Mouse (Mus musculus) stomach, postnatal 0 days (tissue): ENCODE results near the gene Cdv3. TPM values are rescaled to one million over a fixed set of nuclear protein-coding genes. Genes with fewer than 3 reads are reported as not detected.

Experiments
- ATAC-seq: fragments of 200-750 bp; cut with Nextera tagmentation; 2 replicates; pipeline ENCODE4 v1.8.0; 2017; ENCODE audit not compliant: low FRiP score, low TSS enrichment
- DNase-seq: peaks from one replicate; pipeline ENCODE4 v3.0.0-alpha.2; 2016; ENCODE audit warnings: low spot score
- H3K27ac ChIP-seq: fragments of 300-500 bp; sonication (generic); replicated peaks from 2 replicates; pipeline ENCODE4 v1.5.1; 2014; ENCODE audit warnings: mild to moderate bottlenecking, control low read depth
- H3K27me3 ChIP-seq: fragments of 300-500 bp; sonication (generic); 2 replicates; pipeline ENCODE4 v1.6.1; 2014; ENCODE audit warnings: low read length; ENCODE audit not compliant: control insufficient read depth, insufficient read depth
- H3K36me3 ChIP-seq: fragments of 300-500 bp; sonication (generic); 2 replicates; pipeline ENCODE4 v1.6.1; 2014; ENCODE audit warnings: low read length, mixed read lengths; ENCODE audit not compliant: control insufficient read depth, insufficient read depth
- H3K4me1 ChIP-seq: fragments of 300-500 bp; sonication (generic); replicated peaks from 2 replicates; pipeline ENCODE4 v1.6.1; 2014; ENCODE audit warnings: antibody characterized with exemption; ENCODE audit not compliant: control insufficient read depth, insufficient read depth
- H3K4me2 ChIP-seq: fragments of 300-500 bp; sonication (generic); replicated peaks from 2 replicates; pipeline ENCODE4 v1.6.1; 2014; ENCODE audit warnings: low read depth, mild to moderate bottlenecking, control low read depth, moderate library complexity
- H3K4me3 ChIP-seq: fragments of 300-500 bp; sonication (generic); 2 replicates; pipeline ENCODE4 v1.5.1; 2014; ENCODE audit warnings: low read depth, low read length, control low read depth
- H3K9ac ChIP-seq: fragments of 300-500 bp; sonication (generic); 2 replicates; pipeline ENCODE4 v1.6.1; 2014; ENCODE audit warnings: mild to moderate bottlenecking, low read length, control low read depth, mixed read lengths
- H3K9me3 ChIP-seq: fragments of 300-500 bp; sonication (generic); 2 replicates; pipeline ENCODE4 v1.6.1; 2016; ENCODE audit warnings: low read length; ENCODE audit not compliant: control insufficient read depth
- CTCF ChIP-seq: IDR thresholded peaks from 2 replicates; pipeline ENCODE4 v1.5.1; 2016; ENCODE audit warnings: antibody characterized with exemption, low read depth, mild to moderate bottlenecking, moderate library complexity
- EP300 ChIP-seq: optimal IDR thresholded peaks from 2 replicates; pipeline ENCODE3; 2016; ENCODE audit warnings: antibody characterized with exemption
- WGBS: fragments of 180-500 bp; shearing (Covaris S2); extraction: QIAGEN DNeasy Blood & Tissue Kit; methylation state at CpG from one replicate; pipeline ENCODE4 v1.1.7; 2014; 5-methylcytosine and 5-hydroxymethylcytosine counted together
- polyA plus RNA-seq: library from polyadenylated mRNA; unstranded; fragments of >200 nt; fragmentation: Nextera tagmentation; extraction: Ambion mirVana; gene quantifications from 2 replicates; pipeline ENCODE4 v1.2.1, GENCODE M21; 2015

The Cdv3 gene
- polyA plus RNA-seq, 1 experiment from 2014 or later, result 50.0 TPM

GRCm38 (mm10) chr9:103348791-103349190 lies 16.8 kb downstream of the Cdv3 start:
- TF ChIP-seq CTCF (no peak), EP300 (no peak)
- DNase-seq, result no peak
- H3K9ac ChIP-seq, result no peak overlapping the region
- no peaks in the 10 kb centered on the region for H3K4me1 ChIP-seq
- no peak overlapping the region for H3K27ac ChIP-seq
- H3K36me3 ChIP-seq, result peaks cover 9% of the 10 kb centered on the region
- H3K4me3 ChIP-seq, result no peak overlapping the region
- no peak for ATAC-seq
- H3K27me3 ChIP-seq, result no peaks in the 10 kb centered on the region
- no peak overlapping the region for H3K4me2 ChIP-seq
- H3K9me3 ChIP-seq, result no peaks in the 10 kb centered on the region

- ATAC-seq (no peak), DNase-seq (no peak)
- no peaks in the 10 kb centered on the region for H3K27me3 ChIP-seq
- no peaks in the 10 kb centered on the region for H3K9me3 ChIP-seq
- no peak overlapping the region for H3K27ac ChIP-seq
- H3K4me2 ChIP-seq, result no peak overlapping the region
- no peak overlapping the region for H3K9ac ChIP-seq
- 69% methylated on average over 1 of the region's 1 CpGs for WGBS
- no peaks in the 10 kb centered on the region for H3K4me1 ChIP-seq
- no peak for TF ChIP-seq EP300
- no peak for TF ChIP-seq CTCF
- H3K36me3 ChIP-seq, result peaks cover 13% of the 10 kb centered on the region
- H3K4me3 ChIP-seq, result no peak overlapping the region
Measured at GRCm38 (mm10) chr9:103347996-103348490, 17.6 kb downstream of the Cdv3 start.

DNA sequence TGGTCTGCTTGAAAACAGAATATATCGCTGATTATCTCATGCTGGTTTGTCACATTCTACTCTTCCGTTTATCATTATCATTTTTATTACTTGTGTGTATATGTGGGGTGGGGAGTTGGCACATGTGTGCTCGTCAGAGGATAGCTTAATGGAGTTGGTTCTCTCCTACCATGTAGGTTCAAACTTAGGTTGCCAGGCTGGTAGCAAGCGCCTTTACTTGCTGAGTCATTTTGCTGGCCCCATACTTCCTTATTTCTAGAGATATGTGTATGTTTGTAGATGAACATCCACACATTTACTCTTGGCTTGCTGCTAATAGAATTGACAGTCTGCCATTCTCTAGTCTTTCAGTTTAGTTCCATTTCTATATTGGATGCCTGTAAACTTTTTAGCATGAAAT lies 18.6 kb downstream of the Cdv3 start:
- WGBS, result 77% methylated on average over 4 of the region's 4 CpGs
- H3K4me3 ChIP-seq, result no peak overlapping the region
- H3K9me3 ChIP-seq, result no peaks in the 10 kb centered on the region
- H3K4me2 ChIP-seq, result no peak overlapping the region
- no peaks in the 10 kb centered on the region for H3K4me1 ChIP-seq
- H3K36me3 ChIP-seq, result peaks cover 13% of the 10 kb centered on the region
- TF ChIP-seq EP300, result no peak
- no peaks in the 10 kb centered on the region for H3K27me3 ChIP-seq
- ATAC-seq, result no peak
- no peak overlapping the region for H3K9ac ChIP-seq
- DNase-seq, result no peak
- H3K27ac ChIP-seq, result no peak overlapping the region

DNA sequence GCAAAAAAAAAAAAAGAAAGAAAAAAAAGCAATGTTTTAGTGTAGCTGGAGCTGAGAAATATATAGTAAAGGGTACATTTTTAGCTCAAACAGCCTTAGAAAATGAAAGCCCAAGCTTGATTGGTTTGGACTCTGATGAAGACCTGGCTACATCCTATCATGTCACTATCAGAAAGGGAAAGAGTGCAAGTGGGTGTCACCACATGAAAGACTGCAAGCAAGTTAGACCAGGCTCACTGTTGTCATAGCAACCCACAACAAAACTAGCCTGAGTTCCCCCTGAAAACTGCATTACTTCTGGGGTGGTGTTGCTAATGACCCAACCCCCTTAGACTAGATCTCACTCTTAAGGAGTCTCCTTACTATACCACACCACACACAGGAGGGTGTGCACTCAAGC lies 28.7 kb downstream of the Cdv3 start:
- TF ChIP-seq CTCF, result no peak
- TF ChIP-seq EP300, result no peak
- H3K4me2 ChIP-seq, result no peak overlapping the region
- peaks cover 23% of the 10 kb centered on the region for H3K36me3 ChIP-seq
- no peak overlapping the region for H3K27ac ChIP-seq
- DNase-seq, result no peak
- no peaks in the 10 kb centered on the region for H3K9me3 ChIP-seq
- no peaks in the 10 kb centered on the region for H3K27me3 ChIP-seq
- ATAC-seq, result no peak
- H3K9ac ChIP-seq, result no peak overlapping the region
- H3K4me3 ChIP-seq, result no peak overlapping the region
- H3K4me1 ChIP-seq, result no peaks in the 10 kb centered on the region

- Histone ChIP-seq H3K36me3 (peaks cover 15% of the 10 kb centered on the region; the same call in 1 of the 2 replicates), H3K27ac (no peak overlapping the region), H3K4me1 (no peaks in the 10 kb centered on the region), H3K9ac (no peak overlapping the region), H3K9me3 (no peaks in the 10 kb centered on the region), H3K4me2 (no peak overlapping the region), H3K27me3 (no peaks in the 10 kb centered on the region), H3K4me3 (no peak overlapping the region)
- TF ChIP-seq CTCF, result no peak
- no peak for TF ChIP-seq EP300
- ATAC-seq (no peak), DNase-seq (no peak)
- 91% methylated on average over 6 of the region's 6 CpGs for whole genome bisulfite sequencing
Measured at GRCm38 (mm10) chr9:103332663-103333062, 33.0 kb downstream of the Cdv3 start.

DNA sequence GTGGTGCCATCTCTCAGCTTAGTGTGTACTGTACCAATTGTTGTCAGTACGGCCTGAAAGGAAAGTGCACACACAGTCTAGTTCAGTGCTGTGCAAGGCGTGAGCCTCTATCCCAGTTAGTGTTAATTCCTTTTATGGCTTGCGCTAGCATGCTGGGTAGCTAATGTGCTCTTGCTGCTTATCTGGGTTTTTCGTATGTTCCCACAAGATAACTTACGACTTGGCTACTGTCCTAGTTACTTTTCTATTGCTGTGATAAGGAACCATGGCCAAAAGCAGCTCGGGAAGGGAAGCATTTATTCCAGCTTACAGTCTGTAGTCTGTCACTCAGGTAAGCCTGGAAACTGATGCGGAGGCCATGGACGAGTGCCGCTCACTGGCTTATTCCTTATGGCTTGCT lies 39.2 kb downstream of the Cdv3 start:
- H3K4me2 ChIP-seq, result no peak overlapping the region
- peaks cover 31% of the 10 kb centered on the region for H3K36me3 ChIP-seq
- no peak for TF ChIP-seq CTCF
- TF ChIP-seq EP300, result no peak
- H3K4me1 ChIP-seq, result no peaks in the 10 kb centered on the region
- no peaks in the 10 kb centered on the region for H3K9me3 ChIP-seq
- H3K27ac ChIP-seq, result no peak overlapping the region
- no peak overlapping the region for H3K9ac ChIP-seq
- no peak for ATAC-seq
- 73% methylated on average over 9 of the region's 9 CpGs for WGBS
- no peaks in the 10 kb centered on the region for H3K27me3 ChIP-seq
- no peak overlapping the region for H3K4me3 ChIP-seq
- DNase-seq, result no peak
